Mouse (Mus musculus): ENCODE results near the gene Akap6. TPM values are rescaled to one million over a fixed set of nuclear protein-coding genes. Genes with fewer than 3 reads are reported as not detected.

Gene Akap6
- polyA plus RNA-seq, 1 experiment from 2014 or later: 1.6 TPM

GRCm38 (mm10) chr12:52941941-52942340, 242.8 kb downstream of the Akap6 start:
- H3K4me2 ChIP-seq: no peak overlapping the region
- ATAC-seq (ENCODE audit: insufficient read depth, low FRiP score, low read depth): no peak
- no peaks in the 10 kb centered on the region for H3K4me1 ChIP-seq
- 49% methylated on average over 4 of the region's 4 CpGs for WGBS
- H3K27me3 ChIP-seq (replicated peaks): no peaks in the 10 kb centered on the region
- H3K4me3 ChIP-seq (replicated peaks): no peak overlapping the region
- H3K27ac ChIP-seq: no peak overlapping the region
- no peaks in the 10 kb centered on the region for H3K36me3 ChIP-seq
- no peaks in the 10 kb centered on the region for H3K9me3 ChIP-seq
- no peak overlapping the region for H3K9ac ChIP-seq

GRCm38 (mm10) chr12:52944274-52944673, 245.1 kb downstream of the Akap6 start:
- Histone ChIP-seq H3K9me3 (no peaks in the 10 kb centered on the region), H3K36me3 (no peaks in the 10 kb centered on the region), H3K27ac (no peak overlapping the region), H3K9ac (no peak overlapping the region), H3K4me1 (no peaks in the 10 kb centered on the region), H3K27me3 (replicated peaks) (no peaks in the 10 kb centered on the region), H3K4me3 (replicated peaks) (no peak overlapping the region), H3K4me2 (no peak overlapping the region)
- WGBS: 52% methylated on average over 7 of the region's 7 CpGs
- ATAC-seq (ENCODE audit: insufficient read depth, low FRiP score, low read depth): no peak

GRCm38 (mm10) chr12:52944949-52945348, 245.8 kb downstream of the Akap6 start:
- no peaks in the 10 kb centered on the region for H3K27me3 ChIP-seq (replicated peaks)
- no peaks in the 10 kb centered on the region for H3K4me1 ChIP-seq
- H3K27ac ChIP-seq: no peak overlapping the region
- H3K9me3 ChIP-seq: no peaks in the 10 kb centered on the region
- no peak overlapping the region for H3K4me2 ChIP-seq
- 75% methylated on average over 2 of the region's 2 CpGs for WGBS
- H3K4me3 ChIP-seq (replicated peaks): no peak overlapping the region
- ATAC-seq (ENCODE audit: insufficient read depth, low FRiP score, low read depth): no peak
- no peak overlapping the region for H3K9ac ChIP-seq
- no peaks in the 10 kb centered on the region for H3K36me3 ChIP-seq

GRCm38 (mm10) chr12:52950660-52951059, 251.5 kb downstream of the Akap6 start:
- Histone ChIP-seq H3K4me2 (no peak overlapping the region), H3K9ac (no peak overlapping the region), H3K9me3 (no peaks in the 10 kb centered on the region), H3K4me3 (replicated peaks) (no peak overlapping the region), H3K27me3 (replicated peaks) (no peaks in the 10 kb centered on the region), H3K27ac (no peak overlapping the region), H3K36me3 (no peaks in the 10 kb centered on the region), H3K4me1 (no peaks in the 10 kb centered on the region)
- 65% methylated on average over 4 of the region's 4 CpGs for WGBS
- no peak for ATAC-seq (ENCODE audit: insufficient read depth, low FRiP score, low read depth)

GRCm38 (mm10) chr12:52957587-52957986, 258.4 kb downstream of the Akap6 start:
- H3K4me2 ChIP-seq: no peak overlapping the region
- no peak overlapping the region for H3K9ac ChIP-seq
- H3K9me3 ChIP-seq: no peaks in the 10 kb centered on the region
- H3K4me1 ChIP-seq: no peaks in the 10 kb centered on the region
- H3K36me3 ChIP-seq: no peaks in the 10 kb centered on the region
- 75% methylated on average over 3 of the region's 3 CpGs for WGBS
- H3K27ac ChIP-seq: no peak overlapping the region
- no peaks in the 10 kb centered on the region for H3K27me3 ChIP-seq (replicated peaks)
- no peak for ATAC-seq (ENCODE audit: insufficient read depth, low FRiP score, low read depth)
- no peak overlapping the region for H3K4me3 ChIP-seq (replicated peaks)

GRCm38 (mm10) chr12:52957994-52958393, 258.8 kb downstream of the Akap6 start:
- Histone ChIP-seq H3K27me3 (replicated peaks) (no peaks in the 10 kb centered on the region), H3K27ac (no peak overlapping the region), H3K9ac (no peak overlapping the region), H3K4me3 (replicated peaks) (no peak overlapping the region), H3K36me3 (no peaks in the 10 kb centered on the region), H3K4me1 (no peaks in the 10 kb centered on the region), H3K9me3 (no peaks in the 10 kb centered on the region), H3K4me2 (no peak overlapping the region)
- no peak for ATAC-seq (ENCODE audit: insufficient read depth, low FRiP score, low read depth)
- 50% methylated on average over 3 of the region's 3 CpGs for WGBS

GRCm38 (mm10) chr12:52991745-52992144, 292.6 kb downstream of the Akap6 start:
- no peaks in the 10 kb centered on the region for H3K4me1 ChIP-seq
- no peak overlapping the region for H3K9ac ChIP-seq
- H3K4me2 ChIP-seq: no peak overlapping the region
- H3K27ac ChIP-seq: no peak overlapping the region
- no peaks in the 10 kb centered on the region for H3K27me3 ChIP-seq (replicated peaks)
- H3K36me3 ChIP-seq: no peaks in the 10 kb centered on the region
- ATAC-seq (ENCODE audit: insufficient read depth, low FRiP score, low read depth): no peak
- H3K4me3 ChIP-seq (replicated peaks): no peak overlapping the region
- no peaks in the 10 kb centered on the region for H3K9me3 ChIP-seq
- 64% methylated on average over 6 of the region's 6 CpGs for WGBS

GRCm38 (mm10) chr12:53012336-53012735, 313.2 kb downstream of the Akap6 start:
- 18% methylated on average over 3 of the region's 3 CpGs for WGBS
- H3K27me3 ChIP-seq (replicated peaks): no peaks in the 10 kb centered on the region
- H3K9ac ChIP-seq: no peak overlapping the region
- H3K4me2 ChIP-seq: no peak overlapping the region
- H3K9me3 ChIP-seq: no peaks in the 10 kb centered on the region
- no peaks in the 10 kb centered on the region for H3K4me1 ChIP-seq
- no peak overlapping the region for H3K27ac ChIP-seq
- H3K36me3 ChIP-seq: no peaks in the 10 kb centered on the region
- no peak overlapping the region for H3K4me3 ChIP-seq (replicated peaks)
- no peak for ATAC-seq (ENCODE audit: insufficient read depth, low FRiP score, low read depth)

- Histone ChIP-seq H3K27ac (no peak overlapping the region), H3K4me1 (no peaks in the 10 kb centered on the region), H3K9me3 (no peaks in the 10 kb centered on the region), H3K36me3 (no peaks in the 10 kb centered on the region), H3K4me3 (replicated peaks) (no peak overlapping the region), H3K9ac (no peak overlapping the region), H3K27me3 (replicated peaks) (no peaks in the 10 kb centered on the region), H3K4me2 (no peak overlapping the region)
- 84% methylated on average over 6 of the region's 6 CpGs for WGBS
- ATAC-seq (ENCODE audit: insufficient read depth, low FRiP score, low read depth): no peak
These were observed 315.4 kb downstream of the Akap6 start for GRCm38 (mm10) chr12:53014539-53014938.

GRCm38 (mm10) chr12:53024575-53025246, 325.5 kb downstream of the Akap6 start:
- H3K4me3 ChIP-seq (replicated peaks): no peak overlapping the region
- no peaks in the 10 kb centered on the region for H3K36me3 ChIP-seq
- 72% methylated on average over 9 of the region's 9 CpGs for WGBS
- H3K4me2 ChIP-seq: no peak overlapping the region
- no peak for ATAC-seq (ENCODE audit: insufficient read depth, low FRiP score, low read depth)
- no peak overlapping the region for H3K9ac ChIP-seq
- H3K4me1 ChIP-seq: no peaks in the 10 kb centered on the region
- no peak overlapping the region for H3K27ac ChIP-seq
- H3K9me3 ChIP-seq: no peaks in the 10 kb centered on the region
- H3K27me3 ChIP-seq (replicated peaks): no peaks in the 10 kb centered on the region

- Histone ChIP-seq H3K27ac (no peak overlapping the region), H3K4me2 (no peak overlapping the region), H3K36me3 (no peaks in the 10 kb centered on the region), H3K4me3 (replicated peaks) (no peak overlapping the region), H3K27me3 (replicated peaks) (no peaks in the 10 kb centered on the region), H3K4me1 (no peaks in the 10 kb centered on the region), H3K9ac (no peak overlapping the region), H3K9me3 (no peaks in the 10 kb centered on the region)
- 66% methylated on average over 4 of the region's 4 CpGs for WGBS
- ATAC-seq (ENCODE audit: insufficient read depth, low FRiP score, low read depth): no peak
These were observed 328.1 kb downstream of the Akap6 start for GRCm38 (mm10) chr12:53027308-53027707.

GRCm38 (mm10) chr12:53028926-53029325, 329.7 kb downstream of the Akap6 start:
- H3K27ac ChIP-seq: no peak overlapping the region
- H3K36me3 ChIP-seq: no peaks in the 10 kb centered on the region
- H3K9ac ChIP-seq: no peak overlapping the region
- no peak overlapping the region for H3K4me3 ChIP-seq (replicated peaks)
- 51% methylated on average over 5 of the region's 5 CpGs for WGBS
- no peak overlapping the region for H3K4me2 ChIP-seq
- no peaks in the 10 kb centered on the region for H3K27me3 ChIP-seq (replicated peaks)
- no peak for ATAC-seq (ENCODE audit: insufficient read depth, low FRiP score, low read depth)
- no peaks in the 10 kb centered on the region for H3K4me1 ChIP-seq
- no peaks in the 10 kb centered on the region for H3K9me3 ChIP-seq

- 71% methylated on average over 6 of the region's 6 CpGs for WGBS
- Histone ChIP-seq H3K36me3 (no peaks in the 10 kb centered on the region), H3K4me3 (replicated peaks) (no peak overlapping the region), H3K4me2 (no peak overlapping the region), H3K9me3 (no peaks in the 10 kb centered on the region), H3K9ac (no peak overlapping the region), H3K27ac (no peak overlapping the region), H3K4me1 (no peaks in the 10 kb centered on the region), H3K27me3 (replicated peaks) (no peaks in the 10 kb centered on the region)
- no peak for ATAC-seq (ENCODE audit: insufficient read depth, low FRiP score, low read depth)
These were observed 330.7 kb downstream of the Akap6 start for GRCm38 (mm10) chr12:53029910-53030309.

Data from stomach, embryonic 15.5 days (tissue).